Comparison of ENCODE assay signal across 9 mouse cellular contexts in genomic region chr2:34591721-34592360, GRCm38 (mm10).
DNase-seq lines count a peak whose midpoint lies in the region; ATAC-seq lines count a peak whose summit lies in the region.
"Had no signal": no experiment of that assay in that cellular context is flagged by ENCODE, and none has a peak within 500 bp of the region (broad histone marks: within the 10 kb centered on the region; RNA-seq: fewer than 3 reads in every experiment).

No protein-coding gene starts in this region.

- H3K4me2 ChIP-seq in kidney, embryonic 15.5 days = no peak overlapping the region
- peak overlapping the region; percentile 49 for H3K4me2 ChIP-seq in heart, embryonic 11.5 days
- no peak overlapping the region for H3K4me2 ChIP-seq in limb, embryonic 13.5 days (replicated peaks)
- H3K4me2 ChIP-seq in midbrain, embryonic 11.5 days = no peak overlapping the region
- H3K4me2 ChIP-seq: hindbrain, embryonic 13.5 days had no signal

- peak overlapping the region; percentile 69 for H3K27ac ChIP-seq in kidney, embryonic 15.5 days
- peak overlapping the region; percentile 96 for H3K27ac ChIP-seq in heart, embryonic 11.5 days (ENCODE audit: low read depth, low read length)
- peak overlapping the region; percentile 61; the same call in 1 of the 2 replicates for H3K27ac ChIP-seq in limb, embryonic 13.5 days
- no peak overlapping the region for H3K27ac ChIP-seq in midbrain, embryonic 11.5 days (ENCODE audit: low read depth, low read length)
- H3K27ac ChIP-seq: hindbrain, embryonic 13.5 days had no signal

- no peak overlapping the region for H3K9ac ChIP-seq in kidney, embryonic 15.5 days
- peak overlapping the region; percentile 54 for H3K9ac ChIP-seq in heart, embryonic 11.5 days (ENCODE audit: low read depth, low read length)
- H3K9ac ChIP-seq in limb, embryonic 13.5 days = no peak overlapping the region
- no peak overlapping the region for H3K9ac ChIP-seq in midbrain, embryonic 11.5 days (ENCODE audit: low read length)
- H3K9ac ChIP-seq: hindbrain, embryonic 13.5 days had no signal

- peaks cover 6% of the 10 kb centered on the region; the same call in 1 of the 2 replicates for H3K36me3 ChIP-seq in kidney, embryonic 15.5 days
- H3K36me3 ChIP-seq in heart, embryonic 11.5 days (ENCODE audit: control insufficient read depth, insufficient read depth, low read length) = no peaks in the 10 kb centered on the region
- H3K36me3 ChIP-seq in limb, embryonic 13.5 days = peaks cover 3% of the 10 kb centered on the region
- no peaks in the 10 kb centered on the region for H3K36me3 ChIP-seq in midbrain, embryonic 11.5 days (ENCODE audit: control insufficient read depth, insufficient read depth, low read length)
- H3K36me3 ChIP-seq: hindbrain, embryonic 13.5 days had no signal

- H3K4me3 ChIP-seq in kidney, embryonic 15.5 days (replicated peaks) = no peak overlapping the region
- H3K4me3 ChIP-seq in heart, embryonic 11.5 days (ENCODE audit: low read depth, low read length) = no peak overlapping the region
- no peak overlapping the region for H3K4me3 ChIP-seq in limb, embryonic 13.5 days
- no peak overlapping the region for H3K4me3 ChIP-seq in midbrain, embryonic 11.5 days (ENCODE audit: low read depth, low read length)
- H3K4me3 ChIP-seq: hindbrain, embryonic 13.5 days had no signal

- DNase-seq in kidney, postnatal 36 days = no peak
- peak; percentile 53 to 67 for DNase-seq in adrenal gland, postnatal 36 days
- no peak for DNase-seq in midbrain, embryonic 11.5 days (ENCODE audit: low spot score, missing footprints)
- DNase-seq in thymus, postnatal 36 days = no peak

- ATAC-seq in kidney, embryonic 15.5 days (replicated peaks; ENCODE audit: low FRiP score) = no peak
- peak; percentile 46; the same call in 1 of the 2 replicates for ATAC-seq in heart, embryonic 11.5 days (replicated peaks; ENCODE audit: insufficient number of reproducible peaks, low FRiP score, low TSS enrichment)
- no peak for ATAC-seq in limb, embryonic 13.5 days (ENCODE audit: low FRiP score, low read depth)
- ATAC-seq in midbrain, embryonic 11.5 days (ENCODE audit: low FRiP score) = no peak
- ATAC-seq: forebrain, embryonic 16.5 days had no signal

- 53% methylated on average over 16 of the region's 16 CpGs for WGBS in kidney, embryonic 15.5 days
- WGBS in heart, embryonic 11.5 days (ENCODE audit: insufficient replicate concordance) = 28% methylated on average over 16 of the region's 16 CpGs
- 49% methylated on average over 16 of the region's 16 CpGs for WGBS in limb, embryonic 13.5 days
- 94% methylated on average over 16 of the region's 16 CpGs for WGBS in midbrain, embryonic 11.5 days

- peaks cover 23% of the 10 kb centered on the region for H3K4me1 ChIP-seq in kidney, embryonic 15.5 days
- H3K4me1 ChIP-seq in heart, embryonic 11.5 days (ENCODE audit: control insufficient read depth, insufficient read depth, low read length) = peaks cover 33% of the 10 kb centered on the region
- H3K4me1 ChIP-seq in limb, embryonic 13.5 days = peaks cover 19% of the 10 kb centered on the region
- H3K4me1 ChIP-seq in midbrain, embryonic 11.5 days (ENCODE audit: control insufficient read depth, insufficient read depth, low read length) = no peaks in the 10 kb centered on the region

- no peaks in the 10 kb centered on the region for H3K27me3 ChIP-seq in kidney, embryonic 15.5 days
- no peaks in the 10 kb centered on the region for H3K27me3 ChIP-seq in heart, embryonic 11.5 days (ENCODE audit: control insufficient read depth, insufficient read depth, low read length)
- no peaks in the 10 kb centered on the region for H3K27me3 ChIP-seq in limb, embryonic 13.5 days
- no peaks in the 10 kb centered on the region for H3K27me3 ChIP-seq in midbrain, embryonic 11.5 days (ENCODE audit: control insufficient read depth, insufficient read depth, low read length)
- H3K27me3 ChIP-seq: hindbrain, embryonic 13.5 days had no signal

- no peaks in the 10 kb centered on the region for H3K9me3 ChIP-seq in kidney, embryonic 15.5 days (replicated peaks)
- H3K9me3 ChIP-seq in heart, embryonic 11.5 days (replicated peaks; ENCODE audit: control insufficient read depth, low read length) = no peaks in the 10 kb centered on the region
- no peaks in the 10 kb centered on the region for H3K9me3 ChIP-seq in limb, embryonic 13.5 days
- no peaks in the 10 kb centered on the region for H3K9me3 ChIP-seq in midbrain, embryonic 11.5 days (ENCODE audit: control insufficient read depth, low read length)
- H3K9me3 ChIP-seq: hindbrain, embryonic 13.5 days had no signal

Comparison
In these comparisons a context has a peak if more than half of its experiments do, and no peak if none do; other contexts are left out.
1. DNase-seq: peak in adrenal gland, postnatal 36 days (2 of 2); none in kidney, postnatal 36 days (0 of 2), midbrain, embryonic 11.5 days (single experiment) and thymus, postnatal 36 days (0 of 2).